Mouse (Mus musculus): ENCODE measurements at regions not wholly inside any gene's neighbourhood (a gene's known extent, or its start where the extent isn't known, plus 50 kb on each side); places are given as distances from the start of the nearest gene placed in this dataset.
A peak's percentile ranks its signal among the peaks of the same experiment; 100 is the strongest.

GRCm38 (mm10) chr2:160256251-160256650 is 77.7 kb downstream of the Gm826 start:
- no peak for DNase-seq (ENCODE audit: low spot score)
- no peaks in the 10 kb centered on the region for H3K9me3 ChIP-seq (replicated peaks; ENCODE audit: control insufficient read depth, low read length)

GRCm38 (mm10) chr2:160250228-160250627 is 83.7 kb downstream of the Gm826 start:
- H3K27me3 ChIP-seq (replicated peaks; ENCODE audit: control insufficient read depth, insufficient read depth, low read length), result no peaks in the 10 kb centered on the region
- ATAC-seq (no peak), DNase-seq (ENCODE audit: low spot score) (no peak)
- H3K9ac ChIP-seq (ENCODE audit: low read length), result no peak overlapping the region
- WGBS, result 97% methylated on average over 3 of the region's 3 CpGs
- H3K9me3 ChIP-seq (replicated peaks; ENCODE audit: control insufficient read depth, low read length), result no peaks in the 10 kb centered on the region
- H3K36me3 ChIP-seq (ENCODE audit: control insufficient read depth, insufficient read depth, low read length), result no peaks in the 10 kb centered on the region
- no peak overlapping the region for H3K4me2 ChIP-seq (ENCODE audit: low read length)
- no peak overlapping the region for H3K4me3 ChIP-seq (ENCODE audit: low read depth, low read length)
- no peak overlapping the region for H3K27ac ChIP-seq (ENCODE audit: low read depth, low read length)
- H3K4me1 ChIP-seq (ENCODE audit: control insufficient read depth, insufficient read depth, low read length), result peaks cover 6% of the 10 kb centered on the region; the same call in 1 of the 2 replicates

More at GRCm38 (mm10) chr2:160256251-160256650, 77.7 kb downstream of the Gm826 start:
- H3K4me3 ChIP-seq (ENCODE audit: low read depth, low read length), result no peak overlapping the region
- WGBS, result 86% methylated on average over 7 of the region's 7 CpGs
- no peak for ATAC-seq
- no peak overlapping the region for H3K27ac ChIP-seq (ENCODE audit: low read depth, low read length)
- no peaks in the 10 kb centered on the region for H3K27me3 ChIP-seq (replicated peaks; ENCODE audit: control insufficient read depth, insufficient read depth, low read length)
- no peaks in the 10 kb centered on the region for H3K4me1 ChIP-seq (ENCODE audit: control insufficient read depth, insufficient read depth, low read length)
- H3K36me3 ChIP-seq (ENCODE audit: control insufficient read depth, insufficient read depth, low read length), result no peaks in the 10 kb centered on the region
- no peak overlapping the region for H3K9ac ChIP-seq (ENCODE audit: low read length)
- H3K4me2 ChIP-seq (ENCODE audit: low read length), result no peak overlapping the region

- Histone ChIP-seq H3K27me3 (replicated peaks; ENCODE audit: control insufficient read depth, insufficient read depth, low read length) (no peaks in the 10 kb centered on the region), H3K9me3 (replicated peaks; ENCODE audit: control insufficient read depth, low read length) (no peaks in the 10 kb centered on the region), H3K27ac (ENCODE audit: low read depth, low read length) (no peak overlapping the region), H3K9ac (ENCODE audit: low read length) (no peak overlapping the region), H3K4me3 (ENCODE audit: low read depth, low read length) (no peak overlapping the region), H3K36me3 (ENCODE audit: control insufficient read depth, insufficient read depth, low read length) (no peaks in the 10 kb centered on the region), H3K4me1 (ENCODE audit: control insufficient read depth, insufficient read depth, low read length) (peaks cover 6% of the 10 kb centered on the region; the same call in 1 of the 2 replicates), H3K4me2 (ENCODE audit: low read length) (no peak overlapping the region)
- WGBS, result 49% methylated on average over 9 of the region's 9 CpGs
- peak; percentile 77 for ATAC-seq
- DNase-seq (ENCODE audit: low spot score), result peak; percentile 73
Observed at GRCm38 (mm10) chr2:160249104-160250093, 84.6 kb downstream of the Gm826 start.

GRCm38 (mm10) chr2:160247286-160247685 is 86.7 kb downstream of the Gm826 start:
- H3K4me1 ChIP-seq (ENCODE audit: control insufficient read depth, insufficient read depth, low read length), result peaks cover 6% of the 10 kb centered on the region; the same call in 1 of the 2 replicates
- no peaks in the 10 kb centered on the region for H3K36me3 ChIP-seq (ENCODE audit: control insufficient read depth, insufficient read depth, low read length)
- no peaks in the 10 kb centered on the region for H3K9me3 ChIP-seq (replicated peaks; ENCODE audit: control insufficient read depth, low read length)
- no peak overlapping the region for H3K9ac ChIP-seq (ENCODE audit: low read length)
- no peak overlapping the region for H3K4me3 ChIP-seq (ENCODE audit: low read depth, low read length)
- H3K27me3 ChIP-seq (replicated peaks; ENCODE audit: control insufficient read depth, insufficient read depth, low read length), result no peaks in the 10 kb centered on the region
- 87% methylated on average over 6 of the region's 6 CpGs for WGBS
- no peak for DNase-seq (ENCODE audit: low spot score)
- H3K27ac ChIP-seq (ENCODE audit: low read depth, low read length), result no peak overlapping the region
- no peak for ATAC-seq
- no peak overlapping the region for H3K4me2 ChIP-seq (ENCODE audit: low read length)

GRCm38 (mm10) chr2:160246356-160246755 is 87.6 kb downstream of the Gm826 start:
- Histone ChIP-seq H3K4me3 (ENCODE audit: low read depth, low read length) (no peak overlapping the region), H3K4me2 (ENCODE audit: low read length) (no peak overlapping the region), H3K9ac (ENCODE audit: low read length) (no peak overlapping the region), H3K36me3 (ENCODE audit: control insufficient read depth, insufficient read depth, low read length) (no peaks in the 10 kb centered on the region), H3K27ac (ENCODE audit: low read depth, low read length) (no peak overlapping the region), H3K27me3 (replicated peaks; ENCODE audit: control insufficient read depth, insufficient read depth, low read length) (no peaks in the 10 kb centered on the region), H3K4me1 (ENCODE audit: control insufficient read depth, insufficient read depth, low read length) (peaks cover 6% of the 10 kb centered on the region; the same call in 1 of the 2 replicates), H3K9me3 (replicated peaks; ENCODE audit: control insufficient read depth, low read length) (no peaks in the 10 kb centered on the region)
- no peak for DNase-seq (ENCODE audit: low spot score)
- ATAC-seq, result no peak
- WGBS, result 81% methylated on average over 1 of the region's 1 CpGs

GRCm38 (mm10) chr2:160244866-160245265 is 89.1 kb downstream of the Gm826 start:
- H3K27ac ChIP-seq (ENCODE audit: low read depth, low read length), result no peak overlapping the region
- H3K27me3 ChIP-seq (replicated peaks; ENCODE audit: control insufficient read depth, insufficient read depth, low read length), result no peaks in the 10 kb centered on the region
- no peaks in the 10 kb centered on the region for H3K36me3 ChIP-seq (ENCODE audit: control insufficient read depth, insufficient read depth, low read length)
- no peak overlapping the region for H3K4me3 ChIP-seq (ENCODE audit: low read depth, low read length)
- H3K9ac ChIP-seq (ENCODE audit: low read length), result no peak overlapping the region
- peaks cover 6% of the 10 kb centered on the region; the same call in 1 of the 2 replicates for H3K4me1 ChIP-seq (ENCODE audit: control insufficient read depth, insufficient read depth, low read length)
- 12% methylated on average over 7 of the region's 7 CpGs for WGBS
- ATAC-seq (no peak), DNase-seq (ENCODE audit: low spot score) (peak; percentile 22)
- no peak overlapping the region for H3K4me2 ChIP-seq (ENCODE audit: low read length)
- H3K9me3 ChIP-seq (replicated peaks; ENCODE audit: control insufficient read depth, low read length), result no peaks in the 10 kb centered on the region

GRCm38 (mm10) chr2:160240531-160241379 is 93.2 kb downstream of the Gm826 start:
- H3K27me3 ChIP-seq (replicated peaks; ENCODE audit: control insufficient read depth, insufficient read depth, low read length), result no peaks in the 10 kb centered on the region
- ATAC-seq (no peak), DNase-seq (ENCODE audit: low spot score) (no peak)
- WGBS, result 81% methylated on average over 12 of the region's 12 CpGs
- H3K27ac ChIP-seq (ENCODE audit: low read depth, low read length), result no peak overlapping the region
- H3K4me2 ChIP-seq (ENCODE audit: low read length), result no peak overlapping the region
- H3K4me1 ChIP-seq (ENCODE audit: control insufficient read depth, insufficient read depth, low read length), result no peaks in the 10 kb centered on the region
- H3K9me3 ChIP-seq (replicated peaks; ENCODE audit: control insufficient read depth, low read length), result no peaks in the 10 kb centered on the region
- H3K4me3 ChIP-seq (ENCODE audit: low read depth, low read length), result no peak overlapping the region
- no peaks in the 10 kb centered on the region for H3K36me3 ChIP-seq (ENCODE audit: control insufficient read depth, insufficient read depth, low read length)
- H3K9ac ChIP-seq (ENCODE audit: low read length), result no peak overlapping the region

GRCm38 (mm10) chr2:160237436-160238104 is 96.4 kb downstream of the Gm826 start:
- Histone ChIP-seq H3K4me2 (ENCODE audit: low read length) (no peak overlapping the region), H3K4me1 (ENCODE audit: control insufficient read depth, insufficient read depth, low read length) (no peaks in the 10 kb centered on the region), H3K9ac (ENCODE audit: low read length) (no peak overlapping the region), H3K36me3 (ENCODE audit: control insufficient read depth, insufficient read depth, low read length) (no peaks in the 10 kb centered on the region), H3K4me3 (ENCODE audit: low read depth, low read length) (no peak overlapping the region), H3K27ac (ENCODE audit: low read depth, low read length) (no peak overlapping the region), H3K27me3 (replicated peaks; ENCODE audit: control insufficient read depth, insufficient read depth, low read length) (no peaks in the 10 kb centered on the region), H3K9me3 (replicated peaks; ENCODE audit: control insufficient read depth, low read length) (no peaks in the 10 kb centered on the region)
- DNase-seq (ENCODE audit: low spot score) (no peak), ATAC-seq (no peak)
- WGBS, result 87% methylated on average over 3 of the region's 3 CpGs

All from forebrain, embryonic 14.5 days (tissue).